Mouse (Mus musculus): ENCODE results near the gene Vps9d1.
"Not testable (repeated sequence)": the region's sequence is repeated elsewhere in the genome, so short reads cannot be mapped to it uniquely, and the experiment has no call there.

Vps9d1 gene

DNA sequence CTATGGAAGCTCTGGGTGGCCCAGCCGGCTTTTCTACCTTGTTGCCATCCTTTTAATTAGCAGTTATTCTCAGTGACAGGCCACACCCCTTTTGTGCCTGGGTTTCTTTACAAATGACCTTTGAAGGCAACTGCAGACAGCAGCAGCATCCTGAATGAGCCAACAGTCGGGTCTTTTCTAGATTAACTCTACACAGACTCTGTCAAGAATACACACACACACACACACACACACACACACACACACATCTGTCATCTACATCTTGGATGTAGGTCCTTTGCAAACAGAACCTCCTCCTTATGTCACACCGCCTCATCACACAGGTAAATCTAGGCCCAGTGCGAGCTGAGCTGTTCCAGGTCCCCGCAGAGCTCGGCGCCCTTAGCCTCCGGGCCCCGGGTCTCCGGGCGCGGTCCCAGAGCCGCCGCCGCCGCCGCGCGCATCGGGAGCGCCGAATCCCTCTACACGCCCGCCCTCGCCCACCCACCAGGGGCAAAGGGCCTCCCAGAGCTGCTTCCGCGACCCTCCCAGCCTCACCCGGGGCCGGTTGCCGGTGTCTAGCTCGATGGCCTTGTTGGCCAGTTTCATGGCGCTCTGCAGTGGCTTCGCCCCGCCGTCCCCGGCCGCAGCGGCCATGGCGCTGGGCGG is 573 bp downstream of the Vps9d1 start:
- DNase-seq (ENCODE audit: low spot score) = peak; percentile 6

DNA sequence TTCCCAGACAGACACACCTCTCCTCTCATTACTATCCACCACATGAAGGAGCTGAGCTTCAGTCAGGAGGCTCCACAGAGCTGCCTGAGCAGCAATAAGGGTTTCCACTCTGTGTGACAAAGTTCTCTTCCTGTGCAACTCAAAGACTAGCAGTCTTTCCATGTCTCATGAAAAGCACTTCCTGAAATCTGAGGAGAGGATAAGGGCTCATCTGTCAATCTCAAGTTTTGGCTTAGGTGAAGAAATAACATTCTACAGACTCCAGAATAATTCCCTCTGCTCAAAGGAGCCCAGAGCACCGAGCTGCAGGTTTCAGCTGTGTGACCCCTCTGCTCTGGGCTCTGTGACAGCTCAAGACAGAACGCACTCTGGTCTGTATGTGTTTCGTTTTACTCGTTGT is 1.2 kb downstream of the Vps9d1 start:
- DNase-seq (ENCODE audit: low spot score) = no peak

DNA sequence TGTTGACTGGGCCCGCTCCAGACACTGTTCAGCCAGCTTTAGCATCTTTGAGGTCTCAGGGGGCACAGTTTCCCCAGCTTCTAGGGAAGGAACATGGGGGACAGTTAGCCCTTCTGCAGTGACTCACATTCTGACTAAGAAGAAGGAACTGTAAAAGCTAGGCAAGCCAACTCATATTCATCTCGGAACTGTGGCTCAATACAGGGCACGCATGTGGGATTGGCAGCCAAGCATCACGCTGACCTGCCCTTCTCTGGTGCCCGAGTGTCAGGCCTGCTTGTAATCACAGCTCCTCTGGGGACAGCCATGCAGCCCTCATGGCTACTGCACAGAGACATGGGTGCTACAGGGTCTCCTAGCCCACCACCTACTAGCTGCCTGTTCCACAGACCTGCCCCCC is 3.2 kb downstream of the Vps9d1 start:
- DNase-seq (ENCODE audit: low spot score) = no peak

DNA sequence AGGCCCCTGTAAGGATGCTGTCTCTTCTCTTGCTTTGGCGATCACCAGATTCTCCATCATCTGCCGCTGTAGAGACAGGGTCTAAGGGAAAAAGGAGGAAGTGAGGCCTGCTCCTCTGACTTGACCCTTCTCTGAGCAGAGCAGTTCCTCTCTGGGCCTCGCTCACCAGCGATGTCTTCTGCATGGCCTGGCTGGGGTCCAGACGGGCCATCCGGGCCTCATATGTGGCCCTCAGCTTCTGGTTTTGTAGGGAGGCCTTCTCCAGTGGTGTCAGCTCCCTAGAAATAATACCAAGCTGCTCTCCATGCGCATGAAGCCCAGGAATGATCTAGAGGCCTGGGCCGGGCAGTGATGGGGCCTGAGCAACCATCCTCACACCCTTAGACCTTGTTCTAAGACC is 5.6 kb downstream of the Vps9d1 start:
- no peak for DNase-seq (ENCODE audit: low spot score)

DNA sequence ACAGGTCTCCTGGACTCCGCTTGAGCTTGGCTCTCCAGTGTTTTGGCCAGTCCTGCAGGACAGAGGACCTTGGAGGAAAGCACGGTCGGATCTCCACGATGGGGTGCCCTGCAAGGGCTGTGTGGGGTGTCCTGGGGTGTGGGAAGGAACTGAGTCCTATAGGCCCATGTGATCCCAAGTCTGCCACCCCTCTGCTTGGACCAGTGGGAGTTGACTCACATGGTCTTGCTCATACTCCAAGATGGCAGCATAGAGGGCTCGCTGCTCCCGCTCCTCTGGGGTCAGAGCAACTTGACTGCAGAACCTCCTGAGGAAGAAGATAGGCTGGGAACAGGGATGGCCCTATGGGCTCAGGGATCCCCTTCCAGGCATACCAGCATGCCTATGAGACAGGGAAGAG is 6.4 kb downstream of the Vps9d1 start:
- no peak for DNase-seq (ENCODE audit: low spot score)

DNA sequence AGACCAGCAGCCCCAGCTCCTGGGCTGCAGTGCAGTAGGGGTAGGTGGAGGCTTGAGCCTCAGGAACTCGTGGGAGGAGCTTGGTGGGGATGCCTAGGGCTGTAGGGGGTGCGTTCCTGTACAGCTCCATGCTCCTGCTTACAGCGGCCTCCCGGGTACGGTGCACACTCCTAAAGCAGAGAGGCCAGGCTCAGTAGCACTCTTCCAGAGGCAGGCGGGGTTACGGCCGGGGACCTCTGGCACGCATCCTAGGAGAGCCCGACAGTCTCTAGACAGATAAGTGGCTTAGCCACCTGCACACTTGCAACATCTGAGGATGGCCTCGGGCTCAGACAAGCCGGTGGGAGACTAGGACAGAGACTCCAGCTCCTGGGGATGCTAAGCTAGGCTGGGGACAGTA is 8.6 kb downstream of the Vps9d1 start:
- DNase-seq (ENCODE audit: low spot score) = no peak

DNA sequence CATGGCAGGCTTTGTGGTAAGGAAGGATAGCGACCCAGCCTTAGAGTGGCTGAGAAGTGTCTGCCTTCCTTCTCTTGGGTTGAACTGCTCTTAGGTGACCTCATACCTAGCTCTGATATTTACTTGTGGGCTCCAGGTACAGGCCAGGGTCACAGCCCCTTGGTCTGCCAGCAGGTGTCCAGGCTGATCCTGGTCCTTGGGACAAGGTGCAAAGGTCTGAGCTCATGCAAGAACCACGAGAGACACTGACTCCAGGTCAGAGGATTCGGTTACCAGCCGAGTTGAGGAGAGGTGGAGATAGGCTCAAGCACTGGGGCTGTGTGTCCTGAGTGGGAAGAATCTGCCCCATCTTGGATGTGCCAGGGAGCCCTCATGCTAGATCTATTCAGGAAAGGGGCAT is 9.8 kb downstream of the Vps9d1 start:
- DNase-seq (ENCODE audit: low spot score) = no peak

DNA sequence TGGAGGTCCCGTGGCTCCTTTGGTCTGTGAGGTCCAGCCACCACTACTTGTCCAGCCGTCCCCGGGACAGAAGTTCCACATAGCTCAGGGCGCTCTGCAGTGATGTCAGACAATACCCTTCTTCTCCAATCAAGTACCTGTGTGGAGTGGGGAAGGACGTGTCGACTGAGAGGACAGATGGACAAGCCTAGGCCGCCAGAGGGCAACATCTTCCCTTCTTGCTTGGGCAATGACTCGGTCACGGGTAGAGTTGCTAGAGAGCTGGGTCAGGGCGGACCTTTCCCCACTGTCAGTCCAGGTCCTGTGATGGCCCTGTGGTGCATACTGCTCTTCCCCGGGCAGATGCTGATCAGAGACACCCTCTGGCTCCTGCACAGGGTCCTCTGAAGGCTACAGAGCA is 11.1 kb downstream of the Vps9d1 start:
- no peak for DNase-seq (ENCODE audit: low spot score)

DNA sequence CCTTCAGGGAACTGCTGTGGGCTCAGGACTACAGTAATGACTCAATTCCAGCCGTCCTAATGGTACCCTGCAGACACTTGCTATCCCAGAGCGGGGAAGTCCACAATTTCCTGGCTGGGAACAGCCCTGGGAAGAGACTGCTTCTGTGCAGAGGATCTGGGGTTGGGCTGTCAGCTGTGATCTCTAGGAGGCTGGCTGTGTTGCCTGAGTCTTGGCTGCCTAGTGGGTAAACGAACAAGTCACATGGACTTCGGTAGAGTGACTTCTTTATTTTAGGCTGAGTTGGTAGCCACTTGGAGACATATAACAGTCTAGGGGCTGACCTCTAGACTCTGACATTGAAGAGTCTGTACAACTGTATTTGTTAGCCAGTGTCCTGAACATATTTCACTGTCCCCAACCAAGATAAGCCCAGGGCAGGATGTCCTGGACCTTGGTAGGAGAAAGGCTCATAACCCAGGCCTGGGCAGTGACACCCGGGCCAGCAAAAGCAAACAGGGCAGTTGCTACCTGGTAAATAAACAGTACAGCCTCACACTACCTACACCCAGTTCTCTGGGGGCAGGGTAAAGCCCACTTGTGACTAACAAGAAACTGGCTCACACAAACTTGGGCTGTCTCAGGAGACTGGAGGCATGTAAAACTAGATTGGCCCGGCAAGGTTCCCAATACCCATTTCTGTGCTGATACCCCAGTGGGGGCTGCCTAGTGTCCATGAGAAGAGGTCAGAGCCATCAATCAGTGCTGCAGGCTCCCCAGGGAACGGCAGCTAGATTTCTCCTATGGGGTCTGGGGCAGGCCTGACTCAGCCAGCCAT is 11.8 kb downstream of the Vps9d1 start:
- no peak for DNase-seq (ENCODE audit: low spot score)

DNA sequence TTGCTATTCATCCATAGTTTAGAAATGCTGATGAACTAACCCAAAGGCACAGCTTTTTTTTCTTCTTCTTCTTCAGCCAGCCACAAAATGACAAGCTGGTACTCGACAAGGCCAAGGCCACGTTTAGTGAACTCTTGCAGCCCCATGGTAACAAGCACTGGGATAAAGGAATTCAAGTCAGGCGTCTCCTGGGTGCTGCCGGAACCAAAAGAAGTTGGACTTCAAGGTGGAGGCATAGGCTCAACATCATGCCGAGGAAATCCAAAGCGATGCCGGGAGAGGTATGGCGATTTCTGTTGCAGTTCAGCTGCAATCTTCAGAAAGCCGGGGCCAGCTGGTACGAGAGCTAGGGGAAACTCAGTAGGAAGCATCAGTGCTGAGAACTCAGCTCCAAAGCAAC is 14.8 kb downstream of the Vps9d1 start:
- DNase-seq (ENCODE audit: low spot score) = no peak

DNA sequence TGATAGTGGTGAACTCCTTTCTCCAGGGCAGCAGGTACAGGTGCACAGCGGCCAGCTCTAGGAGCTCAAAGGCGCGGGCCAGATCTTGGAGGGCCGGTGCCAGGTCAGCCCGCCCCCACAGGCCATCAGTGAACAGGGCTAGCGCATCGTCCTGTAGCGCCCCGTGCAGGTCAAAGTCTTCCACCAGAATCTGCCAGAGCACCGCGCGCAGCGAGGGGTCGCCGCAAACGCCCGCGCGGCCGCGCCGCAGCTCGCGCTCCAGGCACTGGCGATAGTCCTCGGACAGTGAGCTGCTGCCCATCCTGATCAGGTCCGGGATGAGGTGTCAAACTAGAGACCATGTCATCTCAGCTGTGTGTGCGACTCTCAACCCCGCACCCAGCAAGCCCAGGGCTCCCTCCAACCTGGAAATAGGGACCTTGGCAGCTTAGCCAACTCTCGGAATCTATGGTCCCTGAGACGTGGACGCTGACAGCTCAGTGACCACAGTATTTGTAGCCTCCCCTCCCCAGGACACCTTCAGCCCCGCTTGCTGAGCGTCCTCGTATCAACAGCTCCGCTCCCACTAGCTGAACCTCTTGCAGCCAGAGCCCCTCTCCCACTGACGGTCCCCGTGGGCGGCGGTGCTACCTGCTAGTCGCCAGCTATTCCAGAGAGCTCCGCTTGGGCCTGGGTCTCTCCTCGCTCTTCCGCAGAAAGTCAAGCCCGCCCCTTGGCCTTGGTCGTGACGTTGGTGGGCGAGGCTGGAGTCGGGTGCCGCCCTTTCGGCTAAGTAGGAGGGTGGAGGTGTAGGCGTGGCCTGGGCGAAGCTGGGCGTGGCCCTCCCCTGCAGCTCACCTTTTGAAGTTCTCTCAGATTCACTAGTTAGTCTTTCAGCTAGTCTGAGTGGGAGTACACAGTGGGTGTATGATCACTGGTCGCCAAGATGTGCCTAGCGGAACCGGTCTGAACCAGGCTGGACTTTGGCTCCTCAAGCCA is 18.3 kb downstream of the Vps9d1 start, which contains the start of gene Spata2l:
Spata2l (minus strand) TSS at position 714 of the 978 bp plus-strand sequence.
- DNase-seq (ENCODE audit: low spot score) = peak; percentile 94

DNA sequence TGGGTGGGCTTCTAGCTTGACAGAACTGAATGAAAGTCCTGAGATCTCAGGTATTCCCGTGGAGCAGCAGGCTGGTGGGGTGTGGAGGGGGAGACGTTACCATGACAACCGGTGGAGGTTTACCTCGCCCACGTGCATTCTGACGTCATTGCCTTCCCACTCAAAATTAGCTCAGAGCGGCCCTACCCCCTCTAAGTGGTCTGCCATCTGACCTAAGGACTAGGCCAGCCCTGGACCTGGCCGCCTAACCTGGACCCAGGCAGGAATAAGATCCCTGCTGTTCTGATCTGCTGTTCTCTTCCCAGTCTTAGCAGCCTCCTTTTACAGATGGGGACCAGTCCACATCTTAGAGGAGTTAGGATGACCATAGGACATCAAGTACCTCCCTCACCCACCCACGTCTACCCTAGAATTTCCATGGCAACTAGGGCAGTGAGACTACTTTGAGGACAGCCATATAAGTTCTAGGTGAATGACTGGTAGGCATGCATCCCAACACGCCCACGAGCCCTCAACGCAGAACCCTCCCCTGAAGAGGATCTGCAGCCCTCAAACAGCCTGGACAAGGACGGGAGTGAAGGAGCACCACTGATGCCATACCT is 19.1 kb downstream of the Vps9d1 start:
- DNase-seq (ENCODE audit: low spot score) = no peak

DNA sequence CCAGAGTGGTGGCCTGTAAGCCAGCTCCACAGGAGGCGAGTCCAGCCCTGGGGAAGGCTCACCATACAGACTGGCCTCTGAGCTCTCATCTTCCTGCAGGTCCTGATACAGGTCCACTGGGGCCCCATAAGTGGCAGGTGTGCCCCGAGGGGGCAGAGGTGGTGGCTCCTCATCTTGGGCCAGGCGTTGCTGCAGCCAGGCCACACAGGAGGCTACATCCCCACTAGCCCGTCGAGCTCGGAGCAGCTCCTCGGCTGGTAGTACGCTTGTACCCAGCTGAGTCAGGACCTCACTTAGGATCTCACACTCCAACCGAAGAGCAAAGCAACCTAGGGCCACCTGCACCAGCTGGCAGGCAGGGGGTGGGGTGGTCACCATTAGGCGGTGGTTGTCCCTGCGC is 20.4 kb downstream of the Vps9d1 start:
- no peak for DNase-seq (ENCODE audit: low spot score)

DNA sequence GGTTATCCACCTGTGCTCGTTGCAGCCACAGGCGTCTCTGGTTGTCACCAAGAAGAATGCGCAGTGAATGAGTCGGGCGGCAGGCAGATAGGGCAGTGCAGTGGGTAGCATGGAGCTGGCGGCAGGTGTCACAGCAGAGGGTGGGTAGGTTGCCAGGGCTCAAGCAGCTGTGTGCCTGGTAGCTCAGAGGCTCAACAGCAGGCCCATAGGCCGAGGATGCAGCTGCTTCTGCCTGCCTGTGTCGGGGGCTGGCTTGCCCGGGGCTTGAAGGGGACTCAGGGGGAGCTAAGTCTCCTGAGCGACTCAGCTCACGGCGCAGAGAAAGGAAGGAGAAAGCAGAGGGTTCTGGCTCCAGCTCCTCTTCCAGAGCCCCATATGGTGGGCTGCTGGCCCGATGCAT is 20.8 kb downstream of the Vps9d1 start:
- no peak for DNase-seq (ENCODE audit: low spot score)

DNA sequence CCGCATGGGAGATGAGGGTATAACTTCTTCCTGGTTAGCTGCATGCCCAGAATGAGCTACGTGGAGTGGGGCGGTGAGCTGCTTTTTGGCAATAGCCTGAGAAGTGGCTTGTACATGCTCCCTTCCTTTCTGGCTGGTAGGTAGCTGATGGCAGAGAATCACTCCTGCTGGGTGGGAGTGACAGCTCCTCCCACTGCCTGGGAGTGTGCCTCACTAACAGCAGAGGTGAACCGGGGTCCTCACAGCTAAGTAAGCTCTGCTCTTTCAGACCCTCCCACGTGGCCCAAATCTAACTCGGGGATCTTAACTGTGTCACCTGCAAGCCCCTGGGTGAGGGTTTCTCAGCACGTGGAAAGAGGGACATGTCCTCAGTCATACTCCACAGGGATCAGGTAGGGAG is 21.6 kb downstream of the Vps9d1 start:
- no peak for DNase-seq (ENCODE audit: low spot score)

DNA sequence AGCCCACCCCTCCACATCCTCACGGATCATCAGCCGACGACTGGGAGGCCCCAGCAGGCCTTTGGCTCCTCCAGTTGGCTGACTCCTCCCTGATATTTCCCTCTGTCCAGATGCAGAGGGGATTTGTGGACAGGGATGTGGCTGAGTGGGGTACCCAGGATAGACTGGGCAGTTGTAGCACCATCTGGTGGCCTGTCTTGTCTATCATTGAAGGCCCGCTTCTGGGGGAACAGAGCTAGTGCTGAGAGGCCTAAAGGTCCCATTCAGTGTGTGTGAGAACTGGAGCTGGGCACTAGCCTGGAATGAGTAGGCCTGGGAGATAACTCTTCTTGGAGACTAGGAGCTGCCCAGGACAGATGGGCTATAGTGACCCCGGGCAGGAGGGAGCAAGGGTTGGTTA is 22.4 kb downstream of the Vps9d1 start:
- no peak for DNase-seq (ENCODE audit: low spot score)

DNA sequence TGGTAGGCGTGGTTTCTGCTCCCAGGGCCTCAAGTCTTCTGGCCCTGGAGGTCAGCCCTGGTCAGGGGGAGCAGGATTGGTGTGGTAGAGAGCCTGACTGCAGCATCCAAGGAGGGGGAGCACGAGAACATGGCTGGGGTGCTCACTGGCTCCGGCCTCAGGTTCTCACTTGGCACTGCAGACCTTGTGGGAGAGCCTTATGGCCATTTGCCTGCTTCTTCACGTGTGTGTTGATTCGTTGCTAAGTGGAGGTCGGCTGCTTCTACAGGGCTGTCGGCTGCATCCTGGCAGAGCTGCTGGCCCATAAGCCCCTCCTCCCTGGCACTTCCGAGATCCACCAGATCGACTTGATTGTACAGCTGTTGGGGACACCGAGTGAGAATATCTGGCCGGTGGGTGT is 23.8 kb downstream of the Vps9d1 start:
- not testable (repeated sequence) for DNase-seq (ENCODE audit: low spot score)

DNA sequence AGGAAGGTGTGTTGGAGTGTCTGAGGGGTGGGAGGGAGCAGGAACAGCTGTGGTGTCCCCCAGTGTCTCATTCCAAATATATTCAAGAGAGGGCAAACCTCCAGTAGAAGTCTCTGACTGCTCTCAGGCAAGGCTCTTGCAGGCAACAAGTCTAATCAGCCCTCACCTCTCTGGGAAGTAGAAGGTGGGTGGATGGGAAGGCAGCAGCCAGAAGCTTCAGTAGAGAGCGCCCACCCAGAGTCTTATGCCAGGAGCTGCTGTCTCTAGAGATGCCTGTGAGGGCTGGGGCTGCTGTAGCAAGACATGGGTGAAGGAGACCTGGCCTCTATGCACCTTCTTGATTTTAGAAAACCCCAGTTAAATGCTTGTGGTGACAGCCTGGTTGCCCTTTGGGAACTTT is 25.7 kb downstream of the Vps9d1 start:
- no peak for DNase-seq (ENCODE audit: low spot score)

DNA sequence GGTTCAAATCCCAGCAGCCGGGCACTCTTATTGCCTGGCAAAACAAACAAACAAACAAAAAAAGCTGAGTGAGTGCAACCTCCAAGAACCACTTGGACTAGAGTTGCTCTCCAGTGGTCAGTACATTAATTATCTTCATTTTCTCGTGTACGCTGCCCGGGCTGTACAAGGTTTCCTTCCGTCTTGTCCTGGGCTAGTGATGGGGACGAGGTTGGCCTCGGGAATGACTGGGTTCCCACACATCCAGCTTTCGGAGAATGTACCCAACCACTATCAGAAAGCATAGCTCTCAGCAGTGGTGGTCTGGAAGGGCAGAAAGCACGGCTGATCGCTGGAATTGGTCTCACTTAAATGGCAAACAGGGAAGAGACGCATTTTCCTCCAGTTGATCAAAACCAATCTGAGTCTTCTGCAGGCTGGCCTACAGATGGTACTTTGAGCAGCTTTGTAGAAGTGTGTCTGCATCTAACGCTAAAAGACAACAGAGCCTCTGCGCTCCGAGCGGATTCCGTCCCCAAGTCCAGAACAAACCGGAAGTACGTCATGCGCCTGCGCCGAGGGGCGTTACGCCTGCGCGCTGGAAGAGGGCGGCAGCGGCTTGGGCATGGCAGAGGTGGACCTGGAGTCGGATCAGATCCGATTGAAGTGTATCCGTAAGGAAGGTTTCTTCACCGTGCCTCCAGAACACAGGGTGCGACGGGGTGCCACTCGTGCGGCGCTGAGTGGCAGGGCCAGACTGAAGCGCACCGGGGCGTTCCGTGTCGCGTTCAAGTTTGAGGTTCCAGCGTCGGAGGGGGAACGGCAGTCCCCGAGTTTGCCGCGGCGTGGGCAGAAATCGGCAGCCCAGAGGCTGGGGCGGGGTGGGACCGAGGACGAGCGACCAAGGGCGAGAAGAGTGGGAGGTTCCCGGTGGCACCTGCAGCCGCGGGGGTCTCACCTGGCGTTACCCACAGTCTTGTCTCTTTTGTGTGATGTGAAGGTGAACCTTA is 29.6 kb downstream of the Vps9d1 start, which contains the start of gene Cdk10:
Cdk10 (plus strand) TSS at position 565 of the 989 bp plus-strand sequence.
- peak; percentile 87 for DNase-seq (ENCODE audit: low spot score)

DNA sequence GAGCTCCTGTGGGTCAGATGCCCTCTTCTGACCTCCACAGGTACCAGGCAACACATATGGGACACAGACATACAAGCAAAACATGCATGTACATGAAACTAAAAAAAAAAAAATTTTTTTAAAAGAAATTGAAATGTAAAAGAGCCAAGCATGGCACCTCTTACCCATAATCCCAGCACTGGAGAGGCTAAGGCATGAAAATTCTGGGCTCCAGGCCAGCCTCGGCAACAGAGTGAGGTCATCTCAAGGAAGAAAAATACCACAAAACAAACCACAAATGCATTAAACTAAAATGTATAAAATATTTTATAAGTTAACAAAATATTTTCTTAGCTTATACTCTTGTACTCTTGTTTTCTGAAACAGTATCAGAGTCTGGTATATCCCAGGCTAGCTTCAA is 33.2 kb downstream of the Vps9d1 start:
- no peak for DNase-seq (ENCODE audit: low spot score)

DNA sequence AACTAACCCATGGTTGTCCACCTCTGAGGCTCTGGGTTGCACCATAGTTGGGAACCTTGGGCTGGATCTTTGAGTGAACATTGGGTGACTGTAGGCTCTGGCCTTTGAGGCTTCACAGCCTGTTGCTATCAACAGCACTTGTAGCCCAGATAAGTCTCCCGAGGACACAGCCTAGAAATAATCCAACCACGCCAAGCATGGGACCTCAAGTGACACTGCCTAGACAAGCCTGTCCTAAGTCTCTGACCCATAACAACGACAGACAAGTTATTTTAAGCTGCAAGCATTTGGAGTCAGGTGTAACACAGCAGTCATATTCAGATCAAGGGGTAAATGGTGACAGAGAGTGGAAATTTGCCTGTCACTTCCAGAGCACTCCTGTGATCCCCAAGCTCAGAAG is 38.7 kb downstream of the Vps9d1 start:
- DNase-seq (ENCODE audit: low spot score) = no peak
